Mouse (Mus musculus): ENCODE results near the gene AC124502.3.
A peak's percentile ranks its signal among the peaks of the same experiment; 100 is the strongest.
"Not testable (repeated sequence)": the region's sequence is repeated elsewhere in the genome, so short reads cannot be mapped to it uniquely, and the experiment has no call there.

AC124502.3 gene

DNA sequence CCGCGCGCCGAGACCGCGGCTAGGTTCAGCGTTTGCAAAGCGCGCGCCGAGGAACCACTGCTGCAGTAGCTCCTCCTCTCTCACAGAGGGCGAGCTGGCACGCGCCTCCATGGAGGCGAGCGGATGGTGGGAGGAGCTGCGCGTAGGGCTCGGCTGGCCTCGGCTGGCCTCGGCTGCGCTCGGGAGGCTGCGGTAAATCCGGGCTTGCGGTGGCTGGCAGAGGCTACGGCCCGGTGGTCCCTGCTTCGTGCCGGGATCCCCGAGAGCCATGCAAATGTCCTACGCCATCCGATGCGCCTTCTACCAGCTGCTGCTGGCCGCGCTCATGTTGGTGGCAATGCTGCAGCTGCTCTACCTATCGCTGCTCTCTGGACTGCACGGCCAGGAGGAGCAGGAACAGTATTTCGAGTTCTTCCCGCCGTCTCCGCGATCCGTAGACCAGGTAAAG is at the start of gene AC124502.3, which contains the start of gene B4gat1:
Gene AC124502.3 (plus strand): TSS at position 183 of the 448 bp plus-strand sequence.
Gene B4gat1 (plus strand): TSS at position 118 of the 448 bp plus-strand sequence.
- DNase-seq, result peak; percentile 90

DNA sequence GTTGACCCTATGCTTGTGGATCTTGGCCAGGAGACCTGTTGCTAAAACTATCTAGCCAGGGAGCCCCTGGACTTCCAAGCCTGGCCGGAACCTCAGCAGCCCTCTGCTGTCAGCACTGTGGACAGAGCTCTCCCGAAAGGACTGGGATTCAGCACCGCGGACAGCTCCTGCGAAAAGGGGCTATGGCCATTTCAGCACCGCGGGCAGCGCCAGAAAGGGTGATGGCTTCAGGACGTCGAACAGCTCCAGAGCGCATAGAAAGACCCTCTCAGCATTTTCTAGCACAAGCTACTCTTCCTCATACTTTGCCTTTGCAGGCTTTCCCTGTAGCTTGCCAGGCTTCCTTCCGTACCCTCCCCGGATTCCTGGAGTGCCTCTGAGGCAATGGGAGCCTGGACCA is 49.7 kb upstream of the AC124502.3 start:
- DNase-seq, result peak; percentile 82

DNA sequence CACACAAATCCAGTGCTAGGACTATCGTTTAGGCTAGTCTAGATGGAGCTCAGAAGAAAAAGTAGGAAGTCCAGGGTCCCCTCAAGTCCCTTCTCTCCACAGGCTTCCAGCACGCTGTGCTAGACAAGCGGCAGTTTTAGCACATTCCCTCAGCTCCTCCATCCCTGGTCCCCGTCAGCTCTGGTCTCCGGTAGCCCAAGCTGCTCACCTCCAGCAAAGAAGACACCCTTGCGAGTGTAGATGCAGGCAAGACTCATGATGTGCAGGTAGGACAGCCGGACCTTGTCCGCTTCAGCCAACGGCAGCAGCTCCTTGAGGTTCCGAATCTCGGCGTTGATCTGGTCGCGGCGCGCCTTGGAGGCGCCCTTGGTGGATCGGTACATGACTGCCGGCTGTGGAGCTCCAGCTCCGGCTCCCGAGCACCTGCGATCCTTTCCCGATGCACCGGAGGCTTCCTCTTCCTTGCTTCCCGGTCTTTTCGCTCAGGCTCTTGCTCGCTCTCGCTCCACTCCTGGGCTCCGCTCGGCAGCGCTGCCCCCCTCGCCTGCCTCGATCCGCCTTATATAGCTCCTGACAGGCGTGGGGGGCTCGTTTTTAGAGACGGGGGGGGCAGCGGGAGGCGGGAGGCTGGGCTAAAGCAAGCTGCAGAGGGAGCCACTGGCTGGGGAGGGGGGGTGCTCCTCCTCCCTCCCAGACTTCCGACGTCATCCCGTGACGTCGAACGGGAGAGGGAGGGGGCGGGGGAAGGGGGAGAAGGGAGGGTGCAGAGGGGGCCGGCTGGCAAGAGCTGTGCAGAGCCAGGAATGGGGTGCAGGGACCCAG is 49.0 kb upstream of the AC124502.3 start:
- DNase-seq, result peak; percentile 83

DNA sequence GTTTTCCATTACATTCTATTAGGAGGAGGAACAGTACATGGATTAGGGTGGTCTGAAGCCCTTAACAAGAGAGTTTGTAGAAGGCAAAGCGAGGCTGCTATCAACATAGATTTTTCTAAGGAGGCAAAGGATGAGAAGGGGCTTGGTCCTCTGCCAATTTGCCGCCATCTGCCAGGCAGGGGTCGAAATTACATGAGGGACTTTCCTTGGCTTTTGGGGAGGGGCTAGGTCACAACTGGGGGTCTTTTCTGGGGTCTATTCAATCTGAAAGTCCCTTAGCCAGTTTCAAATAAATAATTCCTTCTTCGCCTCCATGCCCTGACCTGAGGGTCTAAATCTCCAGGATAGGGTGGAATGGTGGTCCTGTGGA is 48.5 kb upstream of the AC124502.3 start, which contains the start of gene Npas4:
Gene Npas4 (minus strand): TSS at position 61 of the 370 bp plus-strand sequence.
- peak; percentile 68 for DNase-seq

DNA sequence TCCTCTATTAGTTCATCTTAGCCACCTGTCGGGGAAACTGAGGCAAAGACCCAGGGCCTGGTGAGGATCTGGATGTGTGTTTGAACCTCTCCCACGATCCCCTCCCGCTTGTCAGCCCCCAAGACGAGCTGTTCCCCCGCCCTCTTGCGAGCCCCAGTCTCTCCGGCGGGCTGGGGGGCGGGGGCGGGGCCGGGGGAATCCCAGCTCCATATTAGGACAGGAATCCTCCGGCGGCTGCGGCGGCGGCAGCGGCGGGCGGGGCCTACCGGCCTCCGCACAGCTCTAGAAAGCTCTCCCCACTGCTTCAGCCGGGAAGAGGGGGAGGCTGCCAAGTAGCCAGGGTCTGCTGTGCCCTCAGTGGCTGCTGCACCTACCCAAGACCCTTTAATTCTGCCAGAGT is 48.0 kb upstream of the AC124502.3 start:
- peak; percentile 61 for DNase-seq

DNA sequence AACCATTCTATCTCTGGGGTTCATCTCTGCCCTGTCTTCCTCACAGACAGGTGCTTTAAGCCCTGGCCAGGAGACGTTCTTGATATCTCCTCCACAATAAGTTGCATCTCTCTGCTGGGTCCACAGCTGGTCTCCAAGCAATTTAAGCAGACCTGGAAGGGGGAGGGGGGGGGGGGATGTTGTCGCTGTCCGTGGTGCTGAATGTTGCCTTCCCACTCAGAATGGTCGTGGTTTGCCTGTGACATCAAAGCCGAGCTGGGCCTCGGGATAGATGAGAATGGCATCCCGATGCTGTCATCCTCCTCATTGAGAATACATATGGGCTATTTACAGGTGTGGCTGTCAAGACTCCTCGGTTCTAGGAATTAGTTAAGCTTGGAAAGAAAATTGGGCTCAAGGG is 46.3 kb upstream of the AC124502.3 start:
- DNase-seq, result no peak

DNA sequence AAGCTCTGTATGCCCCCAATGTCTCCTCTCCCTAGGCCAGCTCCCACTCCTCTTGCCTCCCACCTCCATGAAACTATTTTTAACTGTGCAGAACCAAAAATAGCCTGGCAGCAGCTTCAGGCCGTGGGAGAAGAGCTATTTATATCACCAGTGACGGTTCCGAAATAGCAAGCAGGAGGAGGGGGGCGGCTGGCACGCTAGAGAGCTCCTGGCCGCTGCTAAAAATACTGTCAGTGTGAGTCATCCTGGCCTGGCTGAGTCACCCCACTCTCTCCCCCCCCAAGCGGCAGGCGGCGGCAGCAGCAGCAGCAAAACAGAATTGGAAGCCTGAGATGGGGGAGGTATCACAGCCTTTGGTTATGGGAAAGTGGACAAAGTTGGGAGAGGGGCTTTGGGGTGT is 45.8 kb upstream of the AC124502.3 start:
- DNase-seq, result peak; percentile 72

DNA sequence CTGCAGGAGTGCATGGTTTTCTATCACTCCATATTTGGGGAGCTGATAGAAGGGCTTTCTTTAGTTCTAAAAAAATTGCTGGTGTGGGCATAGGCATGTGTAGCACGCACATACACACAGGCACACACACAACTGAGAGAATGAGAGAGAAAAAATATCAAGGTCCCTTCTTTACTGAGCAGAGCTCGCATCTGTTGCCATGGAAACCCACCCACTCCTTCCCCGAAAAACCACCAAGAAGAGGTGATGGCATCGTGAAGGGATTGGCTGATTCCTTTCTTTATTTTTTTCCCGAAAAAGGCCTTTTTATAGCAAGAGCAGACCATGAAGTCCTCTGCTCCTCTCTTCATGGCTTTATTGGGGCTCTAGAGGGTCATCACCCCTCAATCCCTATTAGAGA is 44.6 kb upstream of the AC124502.3 start:
- DNase-seq, result peak; percentile 54

DNA sequence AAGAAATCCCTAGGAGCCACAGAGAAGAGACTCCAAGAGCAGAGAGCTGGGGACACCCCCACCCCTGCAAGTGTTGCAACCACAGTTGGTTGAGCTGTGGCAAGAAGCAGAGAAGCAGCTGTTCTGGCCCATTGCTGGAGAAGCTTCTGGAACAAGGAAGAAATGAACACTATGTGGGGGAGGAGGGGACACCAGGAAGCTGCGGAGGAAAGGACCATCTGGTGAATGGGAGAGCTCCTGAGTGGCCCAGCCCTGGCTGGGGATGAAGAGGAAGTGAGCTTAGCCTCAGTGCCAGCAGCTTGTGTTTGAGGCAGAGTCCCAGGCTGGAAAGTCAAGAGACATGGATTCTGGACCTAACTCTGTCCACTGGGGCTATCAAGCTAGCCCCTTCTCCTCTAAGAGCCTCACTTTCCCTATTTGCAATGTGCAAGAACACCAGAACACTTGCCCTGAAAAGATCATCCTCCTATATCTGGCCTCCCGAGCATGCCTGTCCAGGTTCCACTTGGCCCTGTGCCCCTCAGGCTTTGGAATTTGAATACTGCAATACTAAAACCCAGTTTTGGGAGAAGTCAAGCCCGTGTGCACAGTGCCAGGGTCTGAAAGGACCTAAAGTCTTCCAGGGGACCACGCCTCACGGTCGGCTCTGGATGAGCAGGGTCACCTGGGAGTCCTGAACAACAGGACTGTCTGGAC is 39.1 kb upstream of the AC124502.3 start:
- DNase-seq, result no peak

DNA sequence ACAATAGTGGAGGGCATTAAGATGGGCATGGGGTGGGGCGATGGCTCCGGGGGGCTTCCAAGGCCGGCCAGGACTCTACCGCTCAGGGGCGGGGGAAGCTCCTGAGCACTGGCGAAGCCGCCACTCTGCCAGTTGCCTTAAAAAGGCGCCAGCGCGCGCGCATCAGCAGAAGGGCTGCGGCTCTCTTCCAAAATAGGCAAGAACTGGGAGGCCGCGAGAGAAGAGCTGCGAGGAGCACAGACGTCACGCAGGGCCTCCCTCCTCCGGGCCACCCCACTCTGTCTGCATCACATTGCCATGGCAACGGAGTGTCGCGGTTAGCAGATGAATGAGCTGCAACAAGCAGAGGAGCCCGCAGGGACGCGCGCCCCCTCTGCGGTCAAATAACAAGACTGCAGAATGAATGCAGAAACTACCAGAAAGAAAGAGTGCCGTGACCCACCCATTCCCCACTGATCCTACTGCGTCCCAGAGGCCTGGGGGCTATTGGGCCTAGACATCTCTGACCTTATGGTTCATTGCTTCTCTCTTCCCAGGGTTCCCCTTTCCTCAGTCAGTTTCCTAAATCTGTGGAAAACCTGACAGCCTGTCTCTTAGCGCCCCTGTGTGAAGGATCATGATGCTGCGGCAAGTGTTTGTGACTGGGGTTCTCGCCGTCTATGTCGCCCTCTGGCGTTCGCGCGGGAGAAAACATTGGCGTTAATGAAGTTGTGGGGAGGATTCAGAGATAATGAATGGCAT is 36.9 kb upstream of the AC124502.3 start:
- DNase-seq, result peak; percentile 84

DNA sequence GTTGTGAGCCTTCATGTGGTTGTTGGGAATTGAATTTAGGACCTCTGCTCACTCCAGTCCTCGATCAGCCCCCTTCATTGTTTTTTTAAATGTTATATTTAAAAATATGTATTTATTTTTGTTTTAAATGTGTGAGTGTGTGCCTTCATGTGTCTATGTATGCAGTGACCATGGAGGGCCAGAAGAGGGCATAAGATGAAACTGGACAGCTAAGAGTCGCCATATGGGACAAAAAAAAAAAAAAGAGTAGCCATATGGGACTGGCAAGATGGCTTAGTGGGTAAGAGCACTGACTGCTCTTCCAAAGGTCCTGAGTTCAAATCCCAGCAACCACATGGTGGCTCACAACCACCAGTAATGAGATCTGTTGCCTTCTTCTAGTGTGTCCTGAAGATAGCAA is 35.0 kb upstream of the AC124502.3 start:
- not testable (repeated sequence) for DNase-seq

DNA sequence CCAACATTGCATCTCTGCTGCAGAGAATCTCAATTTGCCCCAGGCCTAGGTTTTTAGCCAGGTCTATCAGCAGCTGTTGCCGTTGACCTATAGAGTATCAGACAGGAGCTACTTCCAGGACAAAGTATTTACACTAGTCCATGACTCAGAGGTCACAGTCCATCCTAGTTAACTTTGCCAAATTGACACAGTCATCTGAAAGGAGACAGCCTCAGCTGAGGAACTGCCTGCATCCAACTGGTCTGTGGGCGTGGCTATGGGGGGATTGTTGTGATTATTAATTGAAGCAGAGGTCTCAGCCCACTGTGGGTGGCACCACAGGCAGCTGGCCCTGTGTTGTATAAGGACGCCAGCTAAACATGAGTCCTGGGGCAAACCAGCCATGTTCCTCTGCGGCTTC is 33.8 kb upstream of the AC124502.3 start:
- DNase-seq, result no peak

DNA sequence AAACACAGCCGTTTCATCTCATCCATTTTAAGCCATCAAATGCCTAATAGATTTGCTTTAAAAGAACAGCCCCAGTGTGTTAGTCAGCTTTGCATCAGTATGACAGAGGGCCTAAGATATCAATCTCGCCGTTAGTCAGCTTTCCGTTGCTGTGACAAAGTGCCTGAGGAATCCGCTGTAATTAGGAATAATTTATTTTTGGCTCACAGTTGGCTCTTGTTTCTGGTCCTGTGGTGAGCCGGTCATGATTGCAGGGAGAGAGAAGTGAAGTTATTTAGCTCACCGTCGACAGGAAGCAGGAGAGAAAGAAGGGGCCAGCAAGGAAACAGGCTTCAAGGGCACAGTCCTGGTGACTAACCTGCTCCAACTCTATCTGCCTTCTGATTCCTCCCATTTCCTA is 25.6 kb upstream of the AC124502.3 start:
- no peak for DNase-seq

DNA sequence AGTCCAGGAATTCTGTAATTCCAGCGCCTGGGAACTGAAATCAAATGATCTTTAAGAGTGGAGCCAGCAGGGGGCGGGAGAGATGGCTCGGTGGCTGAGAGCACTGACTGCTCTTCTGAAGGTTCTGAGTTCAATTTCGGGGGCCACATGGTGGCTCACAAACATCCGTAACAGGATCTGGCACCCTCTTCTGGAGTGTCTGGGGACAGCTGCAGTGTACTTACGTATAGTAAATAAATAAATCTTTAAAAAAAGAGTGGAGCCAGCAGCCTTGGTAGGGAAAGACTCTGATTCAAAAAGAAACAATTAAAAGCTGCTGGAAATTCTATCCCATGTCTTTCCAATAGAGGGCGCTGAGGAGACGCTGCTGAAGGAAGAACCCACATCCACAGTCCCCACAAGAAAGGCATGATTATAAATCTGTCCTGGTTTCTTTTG is 23.7 kb upstream of the AC124502.3 start:
- DNase-seq, result no peak

DNA sequence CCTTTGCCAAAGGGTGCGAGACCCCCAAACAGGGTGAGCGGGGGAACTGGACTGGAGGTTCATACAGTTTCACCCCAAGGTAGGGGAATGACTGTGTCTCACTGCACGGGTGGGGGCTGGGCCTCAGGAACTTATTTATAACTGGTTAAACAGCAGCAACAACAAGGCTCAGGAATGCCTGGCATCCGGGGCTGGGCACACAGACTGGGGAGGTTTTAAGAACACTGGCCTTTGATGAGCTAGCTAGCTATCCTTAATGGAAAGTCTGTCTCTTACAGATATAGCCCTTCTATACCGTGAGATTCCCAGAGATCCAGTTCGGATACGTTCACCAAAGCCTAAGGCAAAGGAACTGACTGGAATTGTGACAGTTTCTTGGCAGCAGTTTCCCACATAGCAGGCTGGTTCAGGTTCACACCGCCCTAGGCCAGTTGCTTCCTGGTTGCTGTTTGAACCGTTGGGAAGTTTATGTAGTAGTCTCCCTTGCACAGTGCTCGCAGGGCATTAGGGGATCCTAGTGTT is 22.4 kb upstream of the AC124502.3 start:
- no peak for DNase-seq

DNA sequence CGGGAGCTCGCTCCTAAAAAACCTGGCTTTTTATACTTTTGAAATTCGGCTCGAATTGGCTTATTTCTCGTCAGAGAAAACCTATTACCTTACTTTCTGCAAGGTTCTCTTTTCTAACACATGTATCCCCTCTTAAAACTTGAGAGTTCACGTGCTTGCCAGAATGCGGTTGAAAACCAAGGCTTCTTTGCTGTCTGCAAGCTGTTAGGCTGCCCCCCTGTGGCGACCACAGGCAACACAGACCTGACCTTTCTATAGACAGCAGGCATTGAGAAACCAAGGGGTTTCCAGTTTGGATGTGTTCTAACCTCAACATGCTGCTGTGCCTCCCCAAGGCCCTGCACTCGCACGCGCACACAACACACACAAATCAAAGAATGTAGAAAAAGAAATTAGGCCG is 21.9 kb upstream of the AC124502.3 start:
- DNase-seq, result peak; percentile 71

DNA sequence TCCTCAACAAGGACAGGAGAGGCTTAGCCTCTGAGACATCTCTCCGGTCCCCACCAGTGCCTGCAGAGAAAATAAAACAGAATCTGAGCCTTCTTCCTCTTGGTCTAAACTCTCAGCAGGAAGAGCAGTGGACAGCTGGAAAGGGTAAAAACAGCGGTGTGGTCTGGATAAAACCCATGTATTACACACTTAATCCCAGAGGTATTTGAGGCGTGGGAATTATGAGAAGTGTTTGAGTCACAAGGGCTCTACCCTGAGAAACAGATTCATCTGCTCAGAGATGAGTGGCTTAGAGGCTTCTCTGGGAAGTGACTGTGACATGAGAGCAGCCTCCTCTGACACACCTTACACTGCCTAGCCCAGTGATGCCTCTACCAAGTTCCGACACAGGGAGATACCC is 21.1 kb upstream of the AC124502.3 start:
- no peak for DNase-seq

DNA sequence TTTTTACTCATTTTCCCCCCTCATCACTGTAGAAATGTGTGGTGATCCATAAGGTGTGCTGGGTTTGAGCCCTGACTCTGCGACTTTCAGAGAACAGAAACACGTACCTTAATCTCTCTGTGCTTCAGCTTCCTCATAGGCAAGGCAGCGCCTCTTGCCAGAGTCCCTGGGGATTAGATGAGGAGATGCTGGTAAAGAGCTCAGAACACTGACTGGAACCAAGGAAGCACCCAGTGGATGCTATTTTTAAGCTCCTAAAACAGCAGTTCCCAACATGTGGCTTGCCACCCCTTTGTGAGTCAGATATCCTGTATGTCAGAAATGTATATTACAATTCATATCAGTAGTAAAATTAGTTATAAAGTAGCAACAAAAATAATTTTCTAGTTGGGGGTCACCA is 20.5 kb upstream of the AC124502.3 start:
- no peak for DNase-seq

DNA sequence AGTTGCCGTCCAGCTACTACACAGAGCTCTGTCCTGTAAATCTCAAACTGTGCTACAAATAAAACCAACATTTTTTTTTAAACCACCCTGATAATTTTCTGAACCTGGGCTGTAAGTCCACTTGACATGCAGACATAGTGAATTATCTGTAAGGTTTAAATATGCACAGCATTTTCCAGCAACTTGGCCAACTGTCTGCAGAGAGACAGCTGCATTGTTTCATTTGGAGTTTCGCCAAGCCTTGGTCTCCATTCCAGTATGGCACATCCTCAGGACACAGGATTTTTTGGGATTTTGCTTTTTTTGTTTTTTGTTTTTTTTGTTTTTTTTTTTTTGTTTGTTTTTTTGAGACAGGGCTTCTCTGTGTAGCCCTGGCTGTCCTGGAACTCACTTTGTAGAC is 17.3 kb upstream of the AC124502.3 start:
- no peak for DNase-seq

DNA sequence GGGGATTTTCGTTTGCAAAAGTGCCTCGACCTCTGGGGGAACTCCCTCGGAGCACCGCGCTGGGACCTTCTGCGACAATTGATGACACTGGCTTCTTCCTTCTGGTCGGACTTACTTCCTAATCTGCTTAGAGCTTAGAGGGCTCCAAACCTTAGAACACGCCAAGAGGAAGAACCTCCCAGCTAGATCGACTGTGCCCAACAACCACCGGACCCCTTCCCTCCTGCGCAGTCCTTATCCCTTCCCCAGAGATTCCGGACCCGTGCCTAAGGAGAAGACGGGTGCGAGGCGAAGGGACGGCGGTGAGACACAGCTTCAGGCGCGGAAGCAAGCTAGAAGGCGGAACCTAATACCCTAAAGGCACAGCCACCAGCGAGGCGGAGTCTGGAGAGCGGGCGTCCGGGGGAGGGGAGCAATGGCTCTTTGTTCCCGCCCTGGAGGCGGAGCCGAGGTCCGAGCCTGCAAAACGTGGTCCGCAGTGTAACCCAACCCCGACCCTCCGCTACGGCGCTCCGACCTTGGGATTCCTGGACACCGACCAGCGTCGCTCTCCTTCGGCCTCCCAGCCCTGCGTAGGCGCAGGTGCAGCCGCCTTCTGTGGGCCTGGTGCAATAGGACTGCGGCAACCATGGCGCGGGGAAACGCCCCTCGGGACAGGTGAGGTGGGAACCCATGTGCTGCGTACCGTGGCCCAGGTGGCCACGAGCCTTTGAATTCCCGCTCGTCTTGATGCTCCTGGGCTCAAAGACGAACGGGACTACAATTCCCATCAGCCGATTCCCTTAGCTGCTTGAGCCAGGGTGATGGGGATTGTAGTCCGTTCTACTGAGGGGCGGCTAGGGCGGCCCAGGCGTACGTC is 14.8 kb upstream of the AC124502.3 start, which contains the start of gene Slc29a2:
Gene Slc29a2 (plus strand): TSS at position 240 of the 859 bp plus-strand sequence.
- peak; percentile 84 for DNase-seq

DNA sequence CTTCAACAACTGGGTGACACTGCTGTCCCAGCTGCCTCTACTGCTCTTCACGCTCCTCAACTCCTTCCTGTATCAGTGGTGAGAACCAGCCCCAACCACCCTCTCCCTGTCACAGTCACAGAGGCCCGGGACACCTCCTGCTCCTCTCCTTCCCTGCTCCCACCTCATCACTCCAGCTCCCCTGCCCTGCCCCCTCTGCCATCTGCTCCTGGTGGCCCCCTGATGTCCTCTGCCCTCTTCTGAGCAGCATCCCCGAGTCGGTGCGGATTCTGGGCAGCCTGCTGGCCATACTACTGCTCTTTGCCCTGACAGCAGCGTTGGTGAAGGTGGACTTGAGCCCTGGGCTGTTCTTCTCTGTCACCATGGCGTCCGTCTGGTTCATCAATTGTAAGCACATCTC is 12.6 kb upstream of the AC124502.3 start:
- DNase-seq, result no peak

DNA sequence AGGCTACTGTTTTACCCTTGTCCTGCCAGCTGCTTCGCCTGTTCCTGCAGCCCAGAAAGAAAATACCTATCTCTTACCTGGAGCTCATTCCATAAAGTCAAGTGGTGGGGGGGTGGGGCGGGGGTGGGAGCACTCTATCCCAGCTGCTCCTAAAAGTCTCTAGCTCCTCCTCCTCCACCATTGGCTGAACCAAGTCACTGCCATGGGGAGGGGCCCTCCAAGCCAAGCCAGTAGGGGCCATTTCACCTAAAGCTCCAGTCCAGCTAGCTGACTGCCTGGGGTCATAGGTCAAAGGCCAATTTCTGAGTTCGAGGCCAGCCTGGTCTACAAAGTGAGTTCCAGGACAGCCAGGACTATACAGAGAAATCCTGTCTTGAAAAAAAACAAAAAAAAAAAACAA is 6.0 kb upstream of the AC124502.3 start:
- DNase-seq, result no peak

Measured in right cerebral cortex, postnatal 4 days (tissue).